Mouse (Mus musculus): ENCODE results near the gene Mgrn1.

Mgrn1 gene

GRCm38 (mm10) chr16:4885760-4886689 lies at the start of gene Mgrn1:
Gene Mgrn1, plus strand, starts transcription at chr16:4886249.
- peak; percentile 46 for DNase-seq (ENCODE audit: low read depth)

DNA sequence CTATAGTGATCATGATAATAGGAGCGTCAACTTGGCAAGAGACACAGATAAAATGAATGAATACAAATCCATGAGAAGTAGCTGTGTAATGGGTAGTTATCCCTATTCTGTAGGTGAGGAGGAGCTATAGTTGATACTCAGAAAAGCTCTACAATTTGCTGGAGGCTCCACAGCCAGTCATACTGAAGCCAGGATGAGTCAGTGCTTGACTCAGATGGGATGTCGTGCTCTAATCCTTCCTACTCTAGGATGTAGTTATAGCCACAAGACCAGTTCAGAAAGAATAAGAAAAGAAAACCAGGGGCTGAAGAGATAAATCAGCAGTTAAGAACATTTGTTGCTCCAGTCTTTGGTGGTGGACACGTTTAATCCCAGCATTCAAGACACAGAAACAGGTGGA lies 48.4 kb upstream of the Mgrn1 start:
- no peak for DNase-seq (ENCODE audit: low read depth)

GRCm38 (mm10) chr16:4839552-4839951 lies 46.5 kb upstream of the Mgrn1 start:
- DNase-seq (ENCODE audit: low read depth), result no peak

- no peak for DNase-seq (ENCODE audit: low read depth)
Observed at GRCm38 (mm10) chr16:4840231-4840630, 45.8 kb upstream of the Mgrn1 start.

GRCm38 (mm10) chr16:4847041-4847440 lies 39.0 kb upstream of the Mgrn1 start:
- no peak for DNase-seq (ENCODE audit: low read depth)

- no peak for DNase-seq (ENCODE audit: low read depth)
Observed at GRCm38 (mm10) chr16:4848090-4848489, 38.0 kb upstream of the Mgrn1 start.

DNA sequence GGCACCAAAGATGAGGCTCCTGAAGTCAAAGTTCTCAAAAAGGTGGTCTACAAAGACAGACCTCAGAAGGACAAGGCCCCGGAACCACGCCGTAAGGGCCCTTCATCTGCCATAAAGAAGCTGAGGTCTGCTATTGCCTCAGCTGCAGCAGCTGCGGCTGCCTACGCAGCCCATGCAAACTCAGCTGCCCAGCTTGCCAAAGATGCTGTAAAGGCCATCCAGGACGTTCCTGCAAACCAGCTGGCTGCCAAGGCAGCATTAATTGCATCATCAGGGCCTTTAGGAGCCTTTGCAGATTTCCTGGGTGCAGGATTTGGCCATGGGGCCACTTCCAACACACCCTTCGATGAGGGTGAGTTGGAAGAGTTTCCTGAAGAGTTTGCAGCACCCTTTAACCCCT lies 35.7 kb upstream of the Mgrn1 start:
- DNase-seq (ENCODE audit: low read depth), result no peak

DNA sequence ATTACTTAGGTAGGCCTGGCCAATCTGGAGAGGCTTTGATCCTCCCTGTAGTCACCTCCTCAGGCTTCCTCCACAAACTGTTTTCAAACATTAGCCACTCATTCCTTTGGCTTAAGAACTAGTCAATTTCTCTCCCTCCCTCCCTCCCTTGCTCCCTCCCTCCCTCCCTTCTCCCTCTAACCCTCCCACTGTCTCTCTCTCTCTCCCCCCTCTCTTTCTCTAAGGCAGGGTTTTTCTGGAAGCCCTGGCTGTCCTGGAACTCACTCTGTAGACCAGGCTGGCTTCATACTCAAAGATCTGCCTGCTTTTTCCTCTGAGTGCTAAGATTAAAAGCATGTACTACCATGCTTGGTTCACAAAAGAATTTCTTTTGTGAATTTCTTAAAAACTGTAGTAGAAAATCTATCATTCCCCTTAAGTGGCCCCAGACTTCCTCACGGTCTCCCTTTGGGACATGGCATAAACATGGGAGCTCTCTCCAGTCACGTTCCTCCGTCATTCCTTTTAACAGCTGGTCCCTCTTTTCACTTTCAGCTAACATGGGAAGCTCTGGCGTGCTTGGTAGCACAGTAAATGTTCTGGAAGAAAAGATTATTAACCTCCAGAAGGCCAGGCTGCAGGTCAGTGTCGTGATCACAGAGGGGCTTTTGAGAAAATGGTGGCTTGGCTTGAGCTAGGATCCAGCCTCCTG lies 35.0 kb upstream of the Mgrn1 start:
- DNase-seq (ENCODE audit: low read depth), result no peak

DNA sequence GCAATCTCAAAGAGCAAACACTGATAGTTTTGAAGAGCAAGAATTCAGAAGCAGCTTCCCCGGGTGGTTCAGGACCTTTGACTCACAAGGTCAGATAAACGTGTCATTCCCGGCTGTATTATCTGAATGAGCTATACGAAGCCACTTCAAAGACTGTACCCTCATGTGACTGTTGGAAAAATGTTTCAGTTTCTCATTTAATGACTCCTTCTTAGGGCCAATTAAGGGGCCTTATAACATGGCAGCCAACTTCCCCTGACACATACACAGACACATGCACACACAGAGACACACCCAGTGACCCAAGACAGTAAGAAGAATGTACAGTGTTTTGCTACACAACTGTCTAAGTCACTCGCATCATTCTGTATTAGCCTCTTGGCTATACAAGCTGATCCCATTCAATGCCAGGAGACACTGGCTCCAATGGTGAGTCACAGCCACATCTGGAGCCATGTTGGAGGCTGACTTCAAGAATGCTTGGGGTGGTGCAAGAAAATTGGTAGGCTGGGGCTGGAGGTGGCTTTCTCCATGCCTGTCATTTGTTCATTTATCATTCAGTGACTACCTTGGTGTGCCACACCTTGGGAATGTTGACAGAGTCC lies 30.9 kb upstream of the Mgrn1 start:
- no peak for DNase-seq (ENCODE audit: low read depth)

DNA sequence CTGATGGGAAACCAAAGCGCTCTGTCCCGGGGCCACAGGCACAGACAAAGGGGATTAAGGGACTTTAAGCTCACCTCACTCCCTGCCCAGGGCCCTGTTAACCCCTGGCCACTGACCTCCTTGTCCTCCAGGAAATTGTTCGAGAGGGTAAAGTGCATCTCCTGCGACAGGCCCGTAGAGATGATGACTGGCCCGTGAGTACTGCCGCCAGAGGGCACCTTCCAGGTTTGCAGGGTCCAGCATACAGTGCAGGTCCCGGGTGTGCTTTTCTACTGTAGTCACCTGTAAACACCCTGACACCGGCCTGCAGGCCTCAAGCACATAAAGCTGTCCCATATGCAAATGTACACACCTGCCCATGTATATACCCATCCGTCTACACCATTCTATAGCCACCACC lies 24.7 kb upstream of the Mgrn1 start:
- no peak for DNase-seq (ENCODE audit: low read depth)

- DNase-seq (ENCODE audit: low read depth), result peak; percentile 40
Observed at GRCm38 (mm10) chr16:4862863-4863483, 23.1 kb upstream of the Mgrn1 start.

DNA sequence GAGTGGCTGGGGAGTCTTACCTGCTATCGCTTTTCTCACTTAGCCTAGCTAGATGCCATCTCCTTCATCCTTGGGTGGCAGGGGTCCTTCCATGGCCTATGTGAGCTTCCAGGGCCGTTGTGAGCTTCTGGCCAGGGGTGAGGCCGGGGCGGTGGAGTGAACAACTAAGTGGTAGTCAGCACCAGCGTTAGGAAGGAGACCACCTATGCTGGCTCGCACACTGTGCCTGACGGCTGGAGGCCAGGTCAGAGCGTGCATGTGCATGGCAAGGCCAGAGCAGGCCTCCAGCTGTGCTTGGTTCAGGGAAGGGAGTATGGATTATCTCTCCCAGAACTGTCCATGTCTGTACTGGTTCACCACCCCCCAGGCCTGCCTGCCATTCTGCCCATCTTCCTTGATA lies 22.3 kb upstream of the Mgrn1 start:
- DNase-seq (ENCODE audit: low read depth), result no peak

- DNase-seq (ENCODE audit: low read depth), result no peak
Observed at GRCm38 (mm10) chr16:4866101-4866695, 19.9 kb upstream of the Mgrn1 start.

GRCm38 (mm10) chr16:4870490-4870889 lies 15.6 kb upstream of the Mgrn1 start:
- DNase-seq (ENCODE audit: low read depth), result no peak

DNA sequence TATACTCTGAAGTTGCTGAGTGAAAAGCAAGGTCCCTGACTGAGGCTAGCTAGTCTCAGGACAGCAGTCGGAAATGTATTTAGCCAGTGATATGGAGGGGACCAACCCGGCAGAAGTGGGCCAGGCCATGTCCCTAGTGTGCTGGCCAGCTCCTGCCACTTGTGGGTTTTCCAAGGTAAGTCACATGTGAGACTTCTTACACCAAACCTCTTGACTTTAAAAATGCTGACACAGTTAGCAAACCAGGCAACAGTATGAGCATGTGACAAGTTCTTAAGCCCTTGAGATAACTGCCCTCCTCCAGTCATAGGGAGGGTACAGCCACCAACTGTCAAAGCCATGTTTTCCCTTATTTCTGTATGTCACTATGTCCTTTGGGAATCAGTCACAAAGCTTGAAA lies 14.1 kb upstream of the Mgrn1 start:
- DNase-seq (ENCODE audit: low read depth), result no peak

GRCm38 (mm10) chr16:4875198-4876032 lies 10.6 kb upstream of the Mgrn1 start:
- DNase-seq (ENCODE audit: low read depth), result no peak

DNA sequence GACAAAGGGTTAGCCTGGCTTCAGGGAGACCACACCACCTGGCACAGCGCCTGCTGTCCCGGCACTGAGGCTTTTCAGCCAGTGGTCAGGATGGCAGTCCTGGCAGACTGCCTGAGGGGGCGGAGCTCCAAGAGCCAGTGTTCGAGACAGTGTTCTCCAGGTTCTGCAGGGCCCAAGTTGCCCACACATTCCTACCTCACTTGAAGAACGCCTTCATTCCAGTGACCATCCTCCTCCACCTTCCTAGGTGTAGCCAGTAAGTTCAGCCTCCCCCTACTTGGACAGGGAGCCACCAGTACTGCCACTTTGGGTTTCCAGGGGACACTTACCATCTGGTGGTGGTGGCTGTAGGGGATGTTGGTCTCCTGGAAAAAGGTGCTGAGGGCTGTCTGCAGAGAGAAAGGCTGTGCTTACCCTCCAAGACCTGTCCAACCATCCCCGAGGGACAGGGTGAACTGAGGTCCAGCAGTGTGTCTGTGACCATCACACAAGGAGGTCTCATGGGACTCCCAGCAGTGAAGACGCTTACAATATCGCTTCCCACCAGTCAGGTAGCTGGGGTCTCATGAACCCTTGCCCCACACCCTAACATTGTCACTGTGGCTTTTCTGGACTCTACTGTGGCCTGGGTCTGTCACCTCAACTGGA lies 9.9 kb upstream of the Mgrn1 start:
- DNase-seq (ENCODE audit: low read depth), result no peak

DNA sequence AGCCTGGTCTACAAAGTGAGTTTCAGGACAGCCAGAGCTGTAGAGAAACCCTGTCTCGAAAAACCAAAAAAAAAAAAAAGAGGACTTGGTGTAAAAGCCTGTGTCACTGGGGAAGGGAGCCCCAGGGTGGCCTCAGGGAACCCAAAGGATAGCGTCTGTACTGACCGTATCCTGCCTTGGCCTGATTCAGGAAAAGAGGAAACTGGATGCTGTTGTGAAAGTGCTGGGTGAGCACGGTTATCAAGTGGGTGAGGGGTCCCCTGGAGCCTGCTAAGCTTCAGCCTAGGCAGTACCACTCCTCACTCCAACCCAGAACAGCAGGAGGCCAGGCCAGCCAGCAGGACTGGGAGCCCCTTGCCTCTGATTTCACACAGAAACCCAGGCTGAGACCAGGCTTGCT lies 8.9 kb upstream of the Mgrn1 start:
- DNase-seq (ENCODE audit: low read depth), result no peak

DNA sequence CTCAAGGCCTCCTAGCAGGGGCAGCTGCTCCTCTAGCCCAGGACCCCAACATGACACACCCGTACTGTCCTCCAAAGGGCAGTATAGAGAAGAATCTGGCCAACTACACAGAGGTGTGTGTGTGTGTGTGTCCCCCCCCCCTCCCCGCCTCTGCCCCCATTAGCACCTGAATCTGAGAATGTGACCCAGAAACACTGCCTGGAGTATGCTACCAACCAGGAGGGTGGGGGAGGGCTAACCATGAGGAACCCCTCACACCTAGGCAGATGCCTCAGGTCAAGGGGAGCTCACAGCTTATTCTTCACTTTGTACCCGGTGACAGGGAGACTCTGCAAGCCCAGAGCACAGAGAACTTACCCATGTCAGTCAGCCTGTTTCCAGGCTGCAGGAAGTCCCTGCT lies 8.3 kb upstream of the Mgrn1 start:
- DNase-seq (ENCODE audit: low read depth), result no peak

- DNase-seq (ENCODE audit: low read depth), result no peak
Observed at GRCm38 (mm10) chr16:4878192-4878885, 7.7 kb upstream of the Mgrn1 start.

All from fibroblast of lung, adult 2 months (primary cell).